Mouse (Mus musculus): ENCODE measurements around the gene Ddi2.

Ddi2 gene

DNA sequence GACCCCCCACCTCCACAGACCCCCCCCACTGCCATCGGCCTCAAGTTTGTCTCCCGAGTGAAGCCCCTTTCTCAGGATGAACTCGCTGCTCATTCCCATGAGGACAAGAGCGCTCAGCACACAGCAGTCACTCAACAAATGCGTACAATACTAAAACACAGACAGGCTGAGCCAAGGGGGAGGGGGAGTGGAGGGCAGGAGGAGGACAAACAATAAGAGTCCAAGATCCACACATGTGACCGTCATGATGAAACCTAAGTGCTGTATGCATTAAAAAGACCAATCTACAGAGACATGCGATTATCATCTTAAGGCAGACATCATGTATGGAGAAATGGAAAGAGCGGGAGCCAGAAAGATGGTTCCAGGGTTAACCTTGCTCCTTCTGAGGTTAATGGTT is 66.3 kb downstream of the Ddi2 start:
- DNase-seq (ENCODE audit: extremely low read depth, low read depth), result no peak

GRCm38 (mm10) chr4:141655908-141656608 is 67.2 kb downstream of the Ddi2 start:
- peak; percentile 53 for DNase-seq (ENCODE audit: extremely low read depth, low read depth)

DNA sequence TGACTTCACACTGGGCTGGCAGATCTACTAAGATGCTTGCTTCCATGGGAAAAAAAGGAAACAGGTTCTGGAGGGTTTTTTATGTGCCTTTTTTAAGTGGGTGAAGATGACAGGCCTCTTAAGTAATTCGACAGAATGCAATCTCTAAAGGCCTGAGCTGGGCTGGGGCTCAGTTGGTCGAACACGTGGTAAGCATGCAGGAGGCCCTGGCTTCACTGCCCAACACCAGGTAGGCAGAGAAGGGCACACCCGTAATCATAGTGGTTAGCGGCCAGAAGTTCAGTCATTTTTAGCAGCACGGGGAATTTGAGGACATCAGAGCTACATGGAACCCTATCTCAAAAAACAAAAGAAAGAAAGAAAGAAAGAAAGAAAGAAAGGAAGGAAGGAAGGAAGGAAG is 68.7 kb downstream of the Ddi2 start:
- DNase-seq (ENCODE audit: extremely low read depth, low read depth), result no peak

DNA sequence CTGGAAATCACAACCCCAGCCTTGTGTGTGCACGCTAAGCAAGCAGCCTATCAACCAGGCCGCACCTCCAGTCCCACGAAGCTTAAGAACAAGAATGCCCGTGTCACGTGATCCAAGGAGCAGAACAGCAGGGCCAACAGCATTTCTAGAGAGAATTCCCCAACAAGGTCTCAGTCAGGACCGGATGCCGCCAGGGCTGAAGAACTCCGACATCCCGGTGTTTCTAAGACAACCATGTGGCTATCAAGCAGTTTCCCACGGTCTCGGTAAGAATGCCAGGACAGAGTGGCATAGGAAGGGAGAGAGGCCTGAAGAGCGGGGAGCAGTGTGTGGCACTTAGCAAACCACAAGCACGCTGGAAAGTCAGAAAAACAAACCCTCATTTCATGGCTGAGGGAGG is 69.4 kb downstream of the Ddi2 start:
- DNase-seq (ENCODE audit: extremely low read depth, low read depth), result no peak

GRCm38 (mm10) chr4:141653044-141653443 is 70.2 kb downstream of the Ddi2 start:
- no peak for DNase-seq (ENCODE audit: extremely low read depth, low read depth)

GRCm38 (mm10) chr4:141651944-141652343 is 71.3 kb downstream of the Ddi2 start:
- no peak for DNase-seq (ENCODE audit: extremely low read depth, low read depth)

DNA sequence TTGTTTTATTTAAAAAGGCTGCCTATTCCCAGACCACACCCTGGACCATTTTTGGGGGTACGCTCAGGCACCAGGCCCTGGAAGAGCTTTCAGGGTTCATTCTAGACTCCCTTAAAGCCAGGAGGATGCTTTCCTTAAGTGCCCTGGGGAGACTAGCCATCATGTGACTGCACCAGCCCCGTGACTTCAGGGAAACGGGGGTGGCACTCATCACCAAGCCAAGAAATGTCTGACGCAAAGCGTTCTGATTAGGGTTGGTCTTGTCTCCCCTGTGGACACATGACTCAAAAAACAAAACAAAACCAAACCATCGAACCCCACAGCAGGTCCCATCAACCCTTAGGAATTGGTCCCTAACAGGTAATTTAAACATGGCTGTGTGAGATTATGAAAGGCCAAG is 71.9 kb downstream of the Ddi2 start:
- DNase-seq (ENCODE audit: extremely low read depth, low read depth), result no peak

GRCm38 (mm10) chr4:141649244-141649643 is 74.0 kb downstream of the Ddi2 start:
- no peak for DNase-seq (ENCODE audit: extremely low read depth, low read depth)

DNA sequence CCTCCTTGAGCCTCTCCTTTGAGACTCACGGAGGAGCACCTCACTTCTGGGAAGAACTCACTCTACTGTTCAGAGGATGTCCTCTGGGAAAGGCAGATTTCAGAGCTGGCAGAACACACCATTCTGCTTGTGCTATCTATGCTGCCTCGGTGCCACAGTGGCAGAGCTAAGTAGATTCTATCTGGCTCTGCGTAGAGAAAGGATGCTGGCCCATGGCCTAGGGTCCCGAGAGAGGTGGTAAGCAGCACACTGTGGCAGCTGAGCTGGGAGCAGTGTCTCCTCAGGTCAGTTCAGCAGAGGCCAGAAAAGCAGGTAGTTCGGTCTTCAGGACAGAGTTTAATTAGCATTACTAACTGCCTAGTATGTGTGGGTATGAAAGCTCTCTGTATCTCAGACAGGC is 75.0 kb downstream of the Ddi2 start:
- DNase-seq (ENCODE audit: extremely low read depth, low read depth), result no peak

GRCm38 (mm10) chr4:141647187-141647586 is 76.0 kb downstream of the Ddi2 start:
- no peak for DNase-seq (ENCODE audit: extremely low read depth, low read depth)

- no peak for DNase-seq (ENCODE audit: extremely low read depth, low read depth)
Measured at GRCm38 (mm10) chr4:141645988-141646387, 77.2 kb downstream of the Ddi2 start.

- DNase-seq (ENCODE audit: extremely low read depth, low read depth), result no peak
Measured at GRCm38 (mm10) chr4:141643118-141643855, 79.9 kb downstream of the Ddi2 start.

GRCm38 (mm10) chr4:141641961-141642811 is 81.0 kb downstream of the Ddi2 start:
- no peak for DNase-seq (ENCODE audit: extremely low read depth, low read depth)

GRCm38 (mm10) chr4:141641353-141641771 is 81.9 kb downstream of the Ddi2 start:
- DNase-seq (ENCODE audit: extremely low read depth, low read depth), result no peak

DNA sequence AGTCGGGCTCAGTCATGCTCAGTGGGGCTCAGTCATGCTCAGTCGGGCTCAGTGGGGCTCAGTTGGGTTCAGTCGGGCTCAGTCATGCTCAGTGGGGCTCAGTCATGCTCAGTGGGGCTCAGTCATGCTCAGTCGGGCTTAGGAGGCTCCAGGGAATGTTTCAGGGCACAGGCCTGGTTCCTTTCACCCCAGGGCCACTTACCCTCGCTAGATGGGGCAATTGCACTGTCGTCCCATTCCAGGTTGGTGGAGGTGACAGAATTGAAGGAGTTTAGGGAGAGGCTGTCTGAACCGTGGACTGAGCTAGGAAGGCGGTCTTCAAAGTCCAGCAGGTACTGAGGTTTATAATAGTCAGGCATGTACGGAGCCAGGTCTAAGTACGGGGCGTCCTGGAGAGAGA is 83.7 kb downstream of the Ddi2 start:
- DNase-seq (ENCODE audit: extremely low read depth, low read depth), result no peak

GRCm38 (mm10) chr4:141636693-141637092 is 86.5 kb downstream of the Ddi2 start:
- no peak for DNase-seq (ENCODE audit: extremely low read depth, low read depth)

DNA sequence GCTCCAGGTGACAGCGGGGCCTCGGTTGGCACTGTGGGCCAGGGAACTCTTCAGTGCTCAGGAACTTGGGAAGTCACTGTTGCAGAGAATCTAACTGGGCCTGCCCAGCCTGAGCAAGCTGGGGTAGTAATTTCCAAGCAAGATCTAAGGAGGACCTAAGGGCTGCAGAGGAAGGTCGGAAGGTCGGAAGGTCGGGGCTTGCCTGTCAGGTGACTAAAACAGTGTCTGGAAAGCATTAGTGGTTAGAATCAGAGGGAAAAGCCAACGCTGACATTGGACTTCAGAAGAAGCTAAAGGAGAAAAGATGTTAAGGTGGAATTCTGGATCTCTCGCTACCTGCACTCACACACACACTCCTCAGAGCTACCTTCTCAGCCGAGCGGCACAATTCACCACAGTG is 87.2 kb downstream of the Ddi2 start:
- no peak for DNase-seq (ENCODE audit: extremely low read depth, low read depth)

DNA sequence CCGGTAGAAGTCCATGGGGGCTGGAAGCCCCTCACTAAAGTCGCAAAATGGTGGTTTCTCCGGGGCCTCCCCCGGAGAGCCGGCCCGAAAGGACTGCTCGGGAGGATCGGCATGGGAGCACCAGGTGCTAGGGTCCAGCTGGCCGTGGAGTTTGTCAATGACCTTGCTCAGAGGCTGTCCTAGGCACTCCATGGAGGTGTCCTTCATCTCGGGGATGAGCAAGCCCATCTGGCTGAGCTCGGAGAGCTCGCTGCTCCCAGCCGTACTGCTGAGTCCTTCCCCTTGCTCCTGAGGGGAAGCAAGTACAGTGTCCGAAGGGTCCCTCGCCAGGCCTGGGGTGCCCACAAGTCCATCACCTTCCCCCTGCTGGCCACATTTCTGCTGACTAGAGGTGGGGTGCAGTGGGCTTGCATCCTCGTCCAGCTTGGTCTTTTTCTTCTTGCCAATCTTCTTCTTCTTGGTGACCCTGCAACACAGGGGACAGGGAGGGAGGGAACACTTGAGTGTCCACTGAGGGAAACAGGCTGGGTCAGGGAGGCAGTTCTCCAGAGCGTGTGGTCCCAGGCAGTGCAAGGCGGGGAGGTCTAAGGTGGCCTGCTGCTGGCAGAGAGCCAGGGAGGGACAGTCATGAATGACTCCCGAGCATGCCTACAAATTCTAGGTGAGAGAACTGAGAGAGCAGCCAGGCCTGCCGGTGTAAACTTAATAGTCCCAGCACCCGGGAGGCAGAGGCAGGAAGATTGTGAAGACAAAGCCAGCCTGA is 90.9 kb downstream of the Ddi2 start:
- no peak for DNase-seq (ENCODE audit: extremely low read depth, low read depth)

DNA sequence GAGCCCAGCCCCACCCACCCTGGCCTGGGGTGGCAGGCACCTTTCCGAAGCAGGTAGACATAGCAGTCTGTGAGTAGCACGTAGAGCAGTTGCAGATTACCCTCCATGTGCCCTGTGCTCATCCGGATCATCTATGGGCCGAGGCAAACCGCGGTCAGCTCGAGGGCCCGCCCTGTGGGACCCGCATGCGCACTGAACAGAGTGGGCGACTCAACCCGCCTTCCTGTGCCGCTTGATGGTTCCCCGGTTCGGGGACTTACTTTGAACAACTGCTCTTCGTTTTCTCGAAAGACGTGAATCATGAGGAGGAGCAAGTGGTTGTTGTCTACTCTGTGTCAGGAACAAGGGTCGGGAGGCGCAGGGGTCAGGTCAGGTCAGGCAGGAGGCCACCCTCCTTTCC is 92.0 kb downstream of the Ddi2 start:
- DNase-seq (ENCODE audit: extremely low read depth, low read depth), result no peak

GRCm38 (mm10) chr4:141630021-141630420 is 93.2 kb downstream of the Ddi2 start:
- no peak for DNase-seq (ENCODE audit: extremely low read depth, low read depth)

- no peak for DNase-seq (ENCODE audit: extremely low read depth, low read depth)
Measured at GRCm38 (mm10) chr4:141628661-141629060, 94.6 kb downstream of the Ddi2 start.
